Mouse (Mus musculus) liver, embryonic 14.5 days (tissue): ENCODE measurements around the gene Gm14226.

Source experiments
- CTCF ChIP-seq: IDR thresholded peaks from 2 replicates; pipeline ENCODE4 v1.5.1; 2016; ENCODE audit warnings: antibody characterized with exemption, low read depth, control low read depth
- EP300 ChIP-seq: IDR thresholded peaks from 2 replicates; pipeline ENCODE4 v1.6.1; 2016; ENCODE audit warnings: antibody characterized with exemption, low read depth

- TF ChIP-seq EP300 (no peak), CTCF (no peak)
Measured at GRCm38 (mm10) chr2:154992083-154992482, 26.0 kb upstream of the Gm14226 start.
